22 mouse cellular contexts compared by ENCODE assay signal in genomic region chr5:135845676-135846320, GRCm38 (mm10). TPM values are rescaled to one million over a fixed set of nuclear protein-coding genes. Genes with fewer than 3 reads are reported as not detected.
DNase-seq lines count a peak whose midpoint lies in the region; ATAC-seq and TF ChIP-seq lines count a peak whose summit lies in the region.
"Had no signal": no experiment of that assay in that cellular context is flagged by ENCODE, and none has a peak within 500 bp of the region (broad histone marks: within the 10 kb centered on the region; RNA-seq: fewer than 3 reads in every experiment).

No protein-coding gene starts in this region.

- no peak overlapping the region for H3K4me3 ChIP-seq in forebrain, postnatal 0 days (ENCODE audit: low read depth, low read length)
- H3K4me3 ChIP-seq in forebrain, embryonic 13.5 days = no peak overlapping the region
- H3K4me3 ChIP-seq in midbrain, embryonic 12.5 days = no peak overlapping the region
- no peak overlapping the region for H3K4me3 ChIP-seq in midbrain, embryonic 11.5 days (ENCODE audit: low read depth, low read length)
- H3K4me3 ChIP-seq in testis, adult 2 months (ENCODE audit: control insufficient read depth, low read depth, low read length) = peak overlapping the region; percentile 47; the same call in 1 of the 2 replicates
- H3K4me3 ChIP-seq: embryonic facial prominence, embryonic 12.5 days; heart, embryonic 10.5 days; hindbrain, embryonic 15.5 days had no signal

- H3K4me2 ChIP-seq in forebrain, postnatal 0 days (ENCODE audit: low read depth) = no peak overlapping the region
- no peak overlapping the region for H3K4me2 ChIP-seq in forebrain, embryonic 13.5 days
- no peak overlapping the region for H3K4me2 ChIP-seq in midbrain, embryonic 12.5 days (replicated peaks)
- no peak overlapping the region for H3K4me2 ChIP-seq in midbrain, embryonic 11.5 days
- H3K4me2 ChIP-seq: embryonic facial prominence, embryonic 12.5 days; hindbrain, embryonic 15.5 days had no signal

- H3K36me3 ChIP-seq in forebrain, postnatal 0 days (ENCODE audit: insufficient read depth) = peaks cover 3% of the 10 kb centered on the region; the same call in 1 of the 2 replicates
- H3K36me3 ChIP-seq in forebrain, embryonic 13.5 days (ENCODE audit: poor library complexity, severe bottlenecking) = no peaks in the 10 kb centered on the region
- H3K36me3 ChIP-seq in midbrain, embryonic 12.5 days = peaks cover 12% of the 10 kb centered on the region; the same call in 1 of the 2 replicates
- no peaks in the 10 kb centered on the region for H3K36me3 ChIP-seq in midbrain, embryonic 11.5 days (ENCODE audit: control insufficient read depth, insufficient read depth, low read length)
- H3K36me3 ChIP-seq in testis, adult 2 months (ENCODE audit: control insufficient read depth, insufficient read depth, low read length) = no peaks in the 10 kb centered on the region
- H3K36me3 ChIP-seq: embryonic facial prominence, embryonic 12.5 days; heart, embryonic 10.5 days had no signal

- H3K9me3 ChIP-seq in forebrain, postnatal 0 days (ENCODE audit: low read length) = no peaks in the 10 kb centered on the region
- H3K9me3 ChIP-seq in forebrain, embryonic 13.5 days (replicated peaks) = no peaks in the 10 kb centered on the region
- H3K9me3 ChIP-seq in midbrain, embryonic 12.5 days = no peaks in the 10 kb centered on the region
- no peaks in the 10 kb centered on the region for H3K9me3 ChIP-seq in midbrain, embryonic 11.5 days (ENCODE audit: control insufficient read depth, low read length)
- H3K9me3 ChIP-seq: embryonic facial prominence, embryonic 12.5 days; heart, embryonic 10.5 days; hindbrain, embryonic 15.5 days had no signal

- 52% methylated on average over 13 of the region's 13 CpGs for WGBS in forebrain, postnatal 0 days
- 67% methylated on average over 13 of the region's 13 CpGs for WGBS in forebrain, embryonic 13.5 days
- 76% methylated on average over 13 of the region's 13 CpGs for WGBS in midbrain, embryonic 12.5 days
- WGBS in midbrain, embryonic 11.5 days = 80% methylated on average over 13 of the region's 13 CpGs

- no peaks in the 10 kb centered on the region for H3K4me1 ChIP-seq in forebrain, postnatal 0 days (ENCODE audit: insufficient read depth)
- H3K4me1 ChIP-seq in forebrain, embryonic 13.5 days = peaks cover 15% of the 10 kb centered on the region
- peaks cover 15% of the 10 kb centered on the region for H3K4me1 ChIP-seq in midbrain, embryonic 12.5 days
- peaks cover 12% of the 10 kb centered on the region for H3K4me1 ChIP-seq in midbrain, embryonic 11.5 days (ENCODE audit: control insufficient read depth, insufficient read depth, low read length)
- H3K4me1 ChIP-seq in testis, adult 2 months (ENCODE audit: control insufficient read depth, insufficient read depth, low read length) = no peaks in the 10 kb centered on the region; the same call in 1 of the 2 replicates

- H3K9ac ChIP-seq in forebrain, postnatal 0 days = no peak overlapping the region
- H3K9ac ChIP-seq in forebrain, embryonic 13.5 days = no peak overlapping the region
- no peak overlapping the region for H3K9ac ChIP-seq in midbrain, embryonic 12.5 days (replicated peaks)
- no peak overlapping the region for H3K9ac ChIP-seq in midbrain, embryonic 11.5 days (ENCODE audit: low read length)
- H3K9ac ChIP-seq: embryonic facial prominence, embryonic 12.5 days; hindbrain, embryonic 15.5 days had no signal

- TF ChIP-seq CTCF in forebrain, postnatal 0 days (IDR thresholded peaks at IDR 0.05; ENCODE audit: low read depth) = no peak
- no peak for TF ChIP-seq CTCF in testis, adult 2 months (IDR thresholded peaks at IDR 0.05; ENCODE audit: control insufficient read depth, insufficient read depth, insufficient replicate concordance, low read depth, low read length)

- DNase-seq in forebrain, postnatal 0 days = peak; percentile 48
- DNase-seq in midbrain, embryonic 11.5 days (ENCODE audit: low spot score, missing footprints) = no peak
- DNase-seq in testis, postnatal 14 days (ENCODE audit: low spot score) = no peak
- DNase-seq: adrenal gland, adult 8-10 months; adrenal gland, postnatal 36 days; cerebellum, adult 11-12 months; cerebellum, adult 9-10 months; cerebellum, postnatal 25 days; gastrocnemius, postnatal 36 days; heart, adult 18-20 months; heart, postnatal 10 days; heart, postnatal 4 days had no signal

- H3K27ac ChIP-seq in forebrain, postnatal 0 days (ENCODE audit: low read depth, low read length) = no peak overlapping the region
- no peak overlapping the region for H3K27ac ChIP-seq in forebrain, embryonic 13.5 days
- peak overlapping the region; percentile 43; the same call in 1 of the 2 replicates for H3K27ac ChIP-seq in midbrain, embryonic 12.5 days (replicated peaks)
- no peak overlapping the region for H3K27ac ChIP-seq in midbrain, embryonic 11.5 days (ENCODE audit: low read depth, low read length)
- H3K27ac ChIP-seq in testis, adult 2 months (ENCODE audit: control insufficient read depth, insufficient read depth, low read depth, low read length) = no peak overlapping the region
- H3K27ac ChIP-seq: embryonic facial prominence, embryonic 12.5 days; heart, embryonic 10.5 days; hindbrain, embryonic 15.5 days had no signal

- peak; percentile 68; the same call in 1 of the 2 replicates for ATAC-seq in forebrain, postnatal 0 days
- ATAC-seq in forebrain, embryonic 13.5 days = no peak
- ATAC-seq in midbrain, embryonic 12.5 days (ENCODE audit: low FRiP score, low read depth) = no peak
- no peak for ATAC-seq in midbrain, embryonic 11.5 days (ENCODE audit: low FRiP score)
- no peak for ATAC-seq in CD4-positive, CD25-positive, alpha-beta regulatory T cell, adult 4 months
- ATAC-seq: inflammation-experienced regulatory T-cells, adult 6 months; intestine, postnatal 0 days had no signal

- no peak for TF ChIP-seq POLR2A in testis, adult 2 months (IDR thresholded peaks at IDR 0.05; ENCODE audit: control insufficient read depth, low read depth, low read length)

- peaks cover 3% of the 10 kb centered on the region; the same call in 1 of the 2 replicates for H3K27me3 ChIP-seq in forebrain, postnatal 0 days (ENCODE audit: insufficient read depth, low read length)
- peaks cover 40% of the 10 kb centered on the region for H3K27me3 ChIP-seq in forebrain, embryonic 13.5 days
- peaks cover 18% of the 10 kb centered on the region; the same call in 1 of the 2 replicates for H3K27me3 ChIP-seq in midbrain, embryonic 12.5 days
- no peaks in the 10 kb centered on the region; the same call in 1 of the 2 replicates for H3K27me3 ChIP-seq in midbrain, embryonic 11.5 days (ENCODE audit: control insufficient read depth, insufficient read depth, low read length)
- H3K27me3 ChIP-seq in testis, adult 2 months (ENCODE audit: control insufficient read depth, insufficient read depth, low read length) = no peaks in the 10 kb centered on the region
- H3K27me3 ChIP-seq: hindbrain, embryonic 15.5 days had no signal

RNA-seq across cellular contexts. Expression of gene Srrm3, which starts 39.1 kb away (rescaled TPM):
- 60.2 and 70.5 TPM in 2 replicates for total RNA-seq in forebrain, postnatal 0 days (2014; rRNA removed)
- 39.4 and 44.6 TPM in 2 replicates for polyA plus RNA-seq in forebrain, postnatal 0 days (2015; fragmentation: Nextera tagmentation; extraction: Ambion mirVana)
- polyA plus RNA-seq in forebrain, embryonic 13.5 days (2015; fragmentation: Nextera tagmentation; extraction: Ambion mirVana) = 45.8 and 52.8 TPM in 2 replicates
- 72.1 and 73.3 TPM in 2 replicates for polyA plus RNA-seq in midbrain, embryonic 12.5 days (2016; fragmentation: Nextera tagmentation; extraction: Ambion mirVana)
- polyA plus RNA-seq in midbrain, embryonic 11.5 days (2014; fragmentation: Nextera tagmentation; extraction: Ambion mirVana) = 19.0 and 20.7 TPM in 2 replicates
- polyA plus RNA-seq in testis, adult 2 months (2012; rRNA removed) = 0.10 and 0.12 TPM in 2 replicates
- polyA plus RNA-seq in CD4-positive, CD25-positive, alpha-beta regulatory T cell, adult 4 months (2017; shearing (Covaris generic)) = not detected
- total RNA-seq: gastrocnemius, adult 8-10 months; gastrocnemius, postnatal 36 days; heart, adult 18-20 months had no signal
- polyA plus RNA-seq: inflammation-experienced regulatory T-cells, adult 6 months had no signal

RNA-seq across cellular contexts. Expression of gene Hspb1, which starts 41.9 kb away (rescaled TPM):
- total RNA-seq in forebrain, postnatal 0 days (2014; rRNA removed) = 9.8 and 11.5 TPM in 2 replicates
- 9.2 and 11.2 TPM in 2 replicates for polyA plus RNA-seq in forebrain, postnatal 0 days (2015; fragmentation: Nextera tagmentation; extraction: Ambion mirVana)
- 3.9 and 4.3 TPM in 2 replicates for polyA plus RNA-seq in forebrain, embryonic 13.5 days (2015; fragmentation: Nextera tagmentation; extraction: Ambion mirVana)
- polyA plus RNA-seq in midbrain, embryonic 12.5 days (2016; fragmentation: Nextera tagmentation; extraction: Ambion mirVana) = 15.7 and 20.3 TPM in 2 replicates
- 8.7 and 9.9 TPM in 2 replicates for polyA plus RNA-seq in midbrain, embryonic 11.5 days (2014; fragmentation: Nextera tagmentation; extraction: Ambion mirVana)
- polyA plus RNA-seq in testis, adult 2 months (2012; rRNA removed) = 49.6 and 51.0 TPM in 2 replicates
- polyA plus RNA-seq in CD4-positive, CD25-positive, alpha-beta regulatory T cell, adult 4 months (2017; shearing (Covaris generic)) = 1 to 10 TPM in 1 of 2 experiments, not detected in 1; 1.3 TPM

Comparison
In these comparisons a context has a peak if more than half of its experiments do, and no peak if none do; other contexts are left out.
1. RNA of gene Srrm3, which starts 39.1 kb away (polyA plus RNA-seq): 72.1 to 73.3 TPM in midbrain, embryonic 12.5 days, 45.8 to 52.8 TPM in forebrain, embryonic 13.5 days, 39.4 to 44.6 TPM in forebrain, postnatal 0 days and 19.0 to 20.7 TPM in midbrain, embryonic 11.5 days; 0.10 to 0.12 TPM in testis, adult 2 months and not detected in CD4-positive, CD25-positive, alpha-beta regulatory T cell, adult 4 months; every median in the first group is over 10 times any median in the second.